Mouse (Mus musculus) liver (tissue): ENCODE data around the gene Tspan4.

Experiments
- DNase-seq: peaks from one replicate; pipeline ENCODE4 v3.0.0-alpha.2; 2020; ENCODE audit warnings: mixed read lengths

The Tspan4 gene

DNA sequence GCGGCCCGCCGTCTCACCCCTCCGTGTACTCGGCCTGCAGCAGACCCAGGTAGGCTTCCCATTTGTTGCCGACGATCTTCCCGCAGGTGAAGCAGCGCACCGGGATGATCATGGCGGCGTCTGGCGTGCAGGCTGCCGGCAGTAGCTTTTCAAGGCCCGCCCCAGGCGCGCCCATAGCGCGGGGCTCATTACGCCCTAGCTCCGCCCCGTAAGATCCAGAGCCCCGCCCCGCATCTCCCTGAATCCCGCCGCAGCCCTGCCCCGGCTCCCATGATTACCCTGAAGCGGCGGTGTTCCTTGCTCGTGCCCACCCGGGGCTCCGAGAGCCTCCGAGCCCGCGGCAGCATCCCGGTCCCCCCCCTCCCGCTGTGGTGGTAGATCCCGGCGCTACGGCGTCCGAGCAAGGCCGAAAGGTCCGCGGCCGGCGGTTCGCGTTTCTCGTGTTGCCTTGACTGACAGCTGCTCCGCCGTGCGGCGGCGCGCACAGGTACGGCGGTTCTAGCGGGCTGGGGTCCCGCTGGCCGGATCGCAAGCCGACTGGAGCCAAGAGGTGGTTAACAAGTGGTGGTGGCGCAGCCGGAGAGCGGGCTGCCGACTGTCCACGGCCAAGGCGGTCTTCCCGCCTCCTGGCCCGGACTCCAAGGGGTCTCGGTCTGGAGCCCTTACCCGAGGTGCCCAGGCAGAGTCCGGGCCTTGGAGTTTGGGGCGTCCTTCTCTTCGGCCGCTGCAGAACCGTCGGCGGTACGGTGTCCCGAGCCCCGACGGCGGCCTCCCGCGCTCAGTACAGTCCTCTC is at the start of gene Tspan4, which contains the start of gene Polr2l:
Gene Tspan4 (plus strand): TSS at position 230 of the 794 bp plus-strand sequence.
Gene Polr2l (minus strand): TSS at position 122 of the 794 bp plus-strand sequence.
- DNase-seq: peak; percentile 89

DNA sequence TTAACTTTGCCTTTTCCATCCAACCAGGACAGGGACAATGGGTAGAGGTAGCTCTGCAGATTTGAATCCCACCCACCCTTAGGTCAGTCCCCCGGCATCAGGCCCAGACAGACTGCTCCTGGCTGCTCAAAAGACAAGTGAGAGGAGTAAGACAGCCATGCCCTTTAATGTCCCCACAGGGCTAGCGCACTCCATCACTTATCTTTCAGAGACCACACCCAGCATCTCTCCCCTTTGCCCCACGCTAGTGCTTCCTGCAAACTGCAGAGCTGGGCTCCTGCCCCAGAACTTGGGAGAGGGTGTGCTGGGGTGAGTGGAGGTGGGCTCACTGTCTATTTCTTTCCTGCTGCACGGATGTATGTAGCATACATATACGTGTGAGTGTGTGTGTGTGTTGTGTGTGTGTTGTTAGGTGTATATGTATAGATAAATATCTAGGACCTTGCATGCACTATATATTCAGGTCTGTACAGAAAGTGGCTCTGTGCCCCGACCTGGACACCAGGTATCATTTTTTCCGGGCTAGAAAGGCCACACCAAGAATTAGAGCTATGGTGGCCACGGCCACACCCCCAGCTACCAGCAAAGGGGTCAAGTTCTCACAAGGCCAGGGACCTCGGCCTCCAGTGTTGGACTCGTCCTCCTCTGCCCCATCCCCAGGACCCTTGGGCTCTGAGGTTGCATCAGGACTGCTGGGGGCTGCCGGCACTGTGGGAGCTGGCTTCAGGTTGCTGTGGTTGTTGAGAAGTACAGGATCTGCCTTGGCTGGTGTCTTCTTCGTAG is 47.9 kb upstream of the Tspan4 start:
- no peak for DNase-seq

DNA sequence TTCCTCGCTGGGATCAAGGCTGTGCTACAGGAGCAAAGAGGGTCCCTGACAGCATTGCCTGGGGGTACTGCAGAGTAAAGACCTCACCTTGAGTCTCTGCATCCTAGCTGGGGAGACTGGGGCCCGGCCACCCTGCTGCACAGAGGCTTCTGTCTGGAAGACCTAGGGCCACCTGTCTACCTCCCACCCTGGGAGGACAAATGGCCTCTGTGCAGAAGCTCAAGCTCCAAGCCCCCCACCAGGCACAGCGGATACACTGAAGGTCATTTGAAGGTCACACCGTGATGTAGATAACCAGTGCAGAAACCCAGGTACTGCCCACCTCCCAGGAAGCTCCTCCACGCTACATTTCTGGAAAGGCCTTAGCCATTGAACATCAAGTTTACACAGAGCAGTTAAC is 46.3 kb upstream of the Tspan4 start:
- no peak for DNase-seq

DNA sequence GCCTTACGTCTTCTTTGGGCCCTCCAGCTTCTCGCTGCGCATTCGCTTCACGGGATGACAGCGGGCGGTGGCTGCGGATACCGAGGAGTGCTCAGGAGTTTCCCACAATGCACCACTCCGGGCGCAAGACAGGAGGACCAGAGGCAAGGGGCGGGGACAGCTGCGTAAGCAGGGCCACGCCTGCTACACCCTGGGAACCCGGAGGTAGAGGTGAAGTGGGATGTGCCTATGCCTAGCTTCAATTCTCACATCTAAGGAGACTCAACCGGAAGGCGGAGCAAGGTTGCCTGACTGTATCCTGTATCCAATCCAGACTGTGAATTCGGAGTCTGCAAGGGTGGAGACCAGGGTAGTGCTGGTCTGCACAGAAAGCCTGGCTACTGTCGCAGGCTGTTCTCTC is 45.7 kb upstream of the Tspan4 start, which contains the start of gene Cend1:
Gene Cend1 (minus strand): TSS at position 182 of the 400 bp plus-strand sequence.
- peak; percentile 63 for DNase-seq

DNA sequence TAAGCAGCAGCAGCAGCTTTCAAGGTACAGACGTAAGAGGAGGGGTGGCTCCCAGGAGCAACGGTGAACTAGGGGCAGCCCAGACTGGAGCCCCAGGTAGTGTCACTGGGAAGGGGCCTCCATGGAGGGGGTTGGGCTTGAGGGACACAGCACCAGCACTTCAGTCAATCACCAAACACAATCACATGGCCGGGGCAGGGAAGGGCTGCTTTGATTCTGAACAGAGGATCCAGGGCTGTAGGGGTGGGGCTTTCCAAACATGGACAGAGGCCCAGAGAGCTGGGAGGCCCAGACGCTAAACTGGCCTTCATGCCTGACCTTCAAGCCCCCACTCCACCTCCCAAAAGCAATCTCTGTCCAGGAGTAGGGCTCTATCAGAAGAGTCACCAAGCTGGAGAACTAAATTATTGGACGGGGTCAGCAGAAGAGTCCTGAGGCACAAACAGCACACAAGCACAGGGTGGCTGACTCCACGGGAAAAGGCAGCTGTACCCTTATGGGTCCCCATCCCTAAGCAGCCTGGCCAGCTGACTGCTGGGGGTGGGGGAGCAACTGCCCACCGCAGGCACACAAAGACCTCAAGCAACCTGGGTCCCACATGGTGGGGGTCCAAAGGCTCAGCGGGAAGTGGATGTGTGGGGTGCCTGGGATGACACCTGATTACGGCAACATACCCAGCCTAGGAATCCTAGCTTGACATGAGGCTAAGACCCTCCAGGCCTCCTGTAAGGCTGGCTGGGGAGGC is 45.0 kb upstream of the Tspan4 start:
- DNase-seq: no peak

DNA sequence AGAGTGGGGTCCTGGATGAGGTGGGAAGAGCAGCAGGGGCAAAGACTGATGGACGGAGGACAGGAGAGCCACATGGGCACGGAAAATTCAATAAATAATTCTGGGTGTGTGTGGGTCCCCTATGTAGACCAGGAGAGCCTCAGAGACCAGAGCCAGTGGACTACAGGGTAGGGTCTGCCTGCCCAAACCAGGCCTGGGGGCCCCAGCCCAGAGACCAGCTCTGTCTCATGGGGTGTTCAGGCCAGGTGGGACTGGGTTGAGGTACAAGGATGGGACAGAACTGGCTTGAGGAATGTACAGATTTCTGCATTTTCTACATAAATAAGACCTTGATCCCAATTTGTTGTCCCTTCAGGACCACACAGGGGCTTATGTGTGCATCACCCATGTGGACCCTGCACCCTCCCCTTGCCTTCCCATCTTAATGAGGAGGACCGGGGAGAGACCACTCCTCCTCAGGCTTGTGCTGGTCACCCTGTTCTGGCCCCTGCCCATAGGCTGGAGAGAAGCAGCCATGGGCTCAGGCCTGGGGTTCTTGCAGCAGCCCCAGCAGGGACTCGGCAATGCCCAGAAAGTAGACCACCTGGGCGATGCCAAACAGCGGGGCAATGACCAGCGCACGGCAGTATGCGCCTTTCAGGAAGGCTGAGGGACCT is 44.3 kb upstream of the Tspan4 start:
- DNase-seq: no peak

DNA sequence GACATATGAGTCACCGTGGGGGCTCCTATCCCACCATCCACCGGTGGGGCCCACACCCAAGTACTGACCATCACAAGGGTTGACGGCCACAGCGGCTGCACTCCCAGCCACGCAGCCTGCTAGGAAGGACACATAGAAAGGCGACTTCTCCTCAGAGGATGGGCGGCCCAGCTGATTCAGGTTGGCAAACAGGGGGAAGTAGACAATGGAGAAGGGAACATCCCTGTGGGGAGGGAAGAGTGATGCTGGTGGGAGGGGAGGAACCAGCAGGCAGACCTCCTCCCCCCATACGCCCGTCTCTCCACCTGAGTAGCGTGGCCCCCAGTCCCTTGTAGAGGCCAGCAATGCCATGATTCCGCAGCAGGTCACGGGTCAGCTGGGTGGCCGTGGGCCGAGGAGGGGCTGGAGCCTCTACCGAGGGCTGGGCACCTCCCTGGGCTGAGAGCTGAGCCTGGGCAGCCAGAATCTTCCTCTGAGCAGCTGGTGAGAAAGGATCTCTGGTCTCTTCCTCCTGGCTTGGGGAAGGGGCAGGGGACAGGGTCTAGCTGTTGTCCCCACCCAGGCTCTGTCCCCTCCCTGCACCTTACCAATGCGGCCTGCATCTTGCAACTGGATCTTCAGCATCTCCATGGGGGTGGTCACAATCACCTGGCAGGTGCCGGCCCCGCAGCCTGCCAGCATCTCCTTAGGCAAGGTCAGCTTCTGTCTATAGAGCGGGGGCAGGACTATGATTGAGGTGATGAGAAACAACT is 43.4 kb upstream of the Tspan4 start:
- DNase-seq: no peak

DNA sequence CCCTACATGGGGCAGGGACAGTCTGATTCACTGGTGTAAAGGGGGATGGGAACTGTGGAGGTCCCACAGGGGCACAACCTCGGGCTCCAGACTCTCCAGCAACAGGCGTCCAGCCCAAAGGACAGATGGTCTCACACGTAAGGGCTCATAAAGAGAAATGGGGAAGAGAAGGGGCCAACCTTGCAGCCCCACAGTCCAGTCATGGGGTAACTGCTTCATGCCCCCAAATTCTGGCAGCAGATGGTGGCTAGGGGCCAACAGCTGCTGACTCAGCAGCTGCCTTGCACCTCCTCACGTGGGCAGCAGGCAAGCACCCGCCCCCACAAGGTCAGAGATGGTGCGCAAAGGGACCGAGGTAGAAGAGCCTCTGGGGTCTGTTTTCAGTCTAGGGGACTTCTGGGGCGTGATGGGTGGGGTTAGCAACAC is 42.8 kb upstream of the Tspan4 start:
- DNase-seq: no peak

DNA sequence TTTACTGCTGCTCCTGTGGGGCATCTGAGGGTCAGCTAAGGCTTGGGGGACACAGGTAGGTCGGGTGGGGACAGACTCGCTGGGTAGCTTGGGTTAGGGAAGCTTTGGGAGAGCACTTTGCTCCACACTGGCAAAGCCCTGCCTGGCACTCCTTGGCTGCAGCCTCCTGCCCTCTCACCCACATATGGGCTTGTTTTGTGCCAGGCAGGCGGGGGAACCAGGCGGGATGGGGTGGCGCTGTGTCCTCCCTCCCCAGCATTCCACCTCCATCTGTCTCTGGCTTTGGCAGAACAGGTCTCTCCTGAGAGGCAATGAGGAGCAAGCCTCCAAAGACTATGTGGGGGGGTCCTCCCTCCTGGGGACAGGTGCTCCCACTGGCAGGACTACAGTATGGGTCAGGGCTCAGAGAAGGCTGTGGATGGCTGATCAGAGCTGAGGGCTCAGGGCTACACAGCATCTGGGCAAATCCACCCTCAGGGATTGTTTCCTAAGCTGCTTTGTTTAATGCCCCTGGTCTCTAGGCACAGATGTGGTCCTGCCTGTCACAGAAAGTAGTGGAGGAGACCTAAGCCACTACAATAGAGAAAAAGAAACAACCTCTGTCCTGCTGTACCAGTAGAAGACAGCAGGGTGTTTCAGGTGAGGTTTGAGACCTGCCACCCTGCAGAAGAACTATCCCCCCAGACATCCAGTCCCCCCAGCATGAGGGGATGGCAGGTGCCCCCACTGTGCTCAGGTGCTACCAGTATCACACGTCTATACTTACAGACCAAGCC is 42.1 kb upstream of the Tspan4 start:
- DNase-seq: no peak

DNA sequence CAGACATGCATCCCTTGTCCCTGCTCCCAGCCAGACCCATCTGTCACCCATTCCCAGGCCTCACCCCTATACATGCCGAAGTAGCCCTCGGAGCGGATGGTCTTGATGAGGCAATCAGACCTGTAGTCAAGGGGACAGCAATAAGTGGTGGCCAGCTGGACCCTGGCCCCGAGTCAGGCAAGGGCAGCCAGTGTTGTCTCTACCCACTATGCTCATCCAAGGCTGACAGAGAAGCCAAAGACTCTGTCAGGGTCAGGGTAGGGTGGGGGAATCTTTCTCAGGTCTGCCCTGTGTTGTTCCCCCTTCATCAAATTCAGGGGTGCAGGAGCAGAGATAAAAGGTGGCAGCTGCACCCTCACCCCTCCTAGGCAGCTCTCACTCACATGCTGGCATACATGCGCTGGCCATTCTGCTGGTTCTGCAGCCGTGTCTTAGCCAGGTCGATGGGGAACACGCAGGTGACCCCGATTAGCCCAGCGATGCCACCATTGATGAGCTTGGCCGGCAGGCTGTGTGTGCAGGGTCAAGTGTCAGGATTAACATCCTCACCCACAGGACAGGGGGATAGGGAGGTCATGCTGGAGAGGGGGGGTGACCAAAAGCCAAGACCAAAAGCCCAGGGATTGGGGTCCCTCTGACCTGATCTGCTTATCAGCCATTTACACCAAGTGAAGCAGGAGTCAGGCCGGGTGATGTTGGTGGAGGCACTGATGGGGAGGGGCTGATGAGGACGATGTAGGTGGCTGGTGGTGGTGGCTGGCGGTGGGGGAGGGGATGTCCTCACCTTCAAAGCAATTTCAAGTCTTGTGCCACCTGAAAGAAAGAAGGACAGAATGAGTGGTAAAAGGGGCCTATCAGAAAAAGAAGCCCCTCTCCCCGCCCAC is 41.3 kb upstream of the Tspan4 start:
- DNase-seq: no peak

DNA sequence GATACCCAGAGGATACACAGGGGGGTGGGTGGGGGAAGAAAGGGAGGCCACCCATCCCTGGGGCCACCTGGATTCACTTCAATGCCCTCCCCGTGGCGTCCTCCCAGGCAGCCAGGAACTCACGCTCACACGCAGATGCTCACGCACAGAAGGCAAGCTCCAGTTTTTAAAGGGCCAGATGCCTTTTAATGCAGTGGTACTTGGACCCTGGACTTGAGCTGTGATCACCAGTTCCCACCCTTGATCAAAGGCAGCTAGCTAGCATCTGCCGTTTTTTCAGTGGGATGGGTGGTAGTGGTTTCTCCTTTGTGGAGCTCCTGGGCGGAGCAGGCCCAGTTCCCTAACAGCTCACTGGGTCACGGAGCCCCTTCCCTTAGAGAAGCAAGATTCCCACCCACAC is 40.6 kb upstream of the Tspan4 start:
- no peak for DNase-seq

DNA sequence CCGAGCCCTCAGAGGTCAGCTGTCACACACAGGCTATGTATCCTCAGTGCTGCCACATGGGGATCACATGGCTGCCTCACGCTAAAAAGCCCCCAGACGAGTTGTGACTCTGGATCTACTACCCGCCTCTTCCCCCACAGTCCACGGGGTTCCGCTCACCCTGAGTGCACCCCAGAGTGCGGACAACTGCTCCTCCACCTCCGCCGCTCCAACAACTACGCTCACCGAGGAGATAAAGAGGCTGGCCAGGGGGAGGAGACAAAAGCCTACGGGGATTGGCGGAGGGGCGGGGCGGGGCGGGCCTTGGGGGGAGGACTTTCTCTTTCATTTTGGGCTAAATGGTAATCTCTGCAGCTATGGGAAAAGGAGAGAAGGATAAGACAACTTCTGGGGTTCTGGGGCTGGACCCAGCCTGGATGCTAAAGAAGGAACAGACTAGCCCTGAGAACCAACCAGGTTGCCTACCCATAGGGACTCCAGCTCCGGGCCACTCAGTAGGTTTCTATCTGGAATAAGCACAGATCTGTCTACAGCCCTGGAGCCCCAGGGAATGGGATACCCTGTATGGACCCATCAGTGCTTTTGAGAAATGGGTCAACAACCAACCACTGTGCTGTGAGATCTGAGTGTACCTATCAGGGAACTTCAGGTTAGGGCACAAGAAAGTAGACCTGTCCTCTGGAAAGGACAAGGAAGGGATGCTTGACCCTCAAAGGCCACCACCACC is 39.7 kb upstream of the Tspan4 start:
- peak; percentile 87 for DNase-seq

DNA sequence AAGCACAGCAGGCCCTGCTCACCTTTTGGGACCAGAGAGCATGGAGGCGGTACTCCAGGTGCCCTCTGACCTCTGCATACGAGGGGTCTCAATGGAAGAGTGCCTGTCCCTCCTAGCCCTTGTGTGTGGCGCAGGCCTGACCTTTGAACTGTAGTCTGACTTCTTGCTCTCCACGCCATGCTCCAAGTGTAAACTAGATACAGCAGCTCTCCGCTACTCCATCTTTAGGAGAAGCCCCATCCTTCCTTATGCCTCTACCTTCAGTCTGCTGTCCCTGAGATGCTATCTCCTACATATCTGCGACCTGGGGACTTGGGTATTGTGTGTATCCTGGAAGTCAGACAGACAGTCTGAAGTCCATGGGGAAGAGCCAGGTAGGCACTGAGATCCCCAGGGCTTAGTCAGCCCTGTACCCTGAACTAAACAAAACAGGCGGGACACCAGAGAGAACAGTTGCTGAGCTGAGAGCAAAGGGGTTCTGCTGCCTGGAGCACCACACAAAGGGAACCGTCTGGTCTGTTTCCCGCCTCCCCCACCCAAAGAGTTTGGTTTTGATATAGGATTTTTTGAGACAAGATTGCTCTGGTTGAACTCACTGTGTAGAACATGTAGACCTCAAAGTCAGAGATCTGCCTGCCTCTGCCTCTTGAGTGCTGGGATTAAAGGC is 39.1 kb upstream of the Tspan4 start:
- DNase-seq: no peak

DNA sequence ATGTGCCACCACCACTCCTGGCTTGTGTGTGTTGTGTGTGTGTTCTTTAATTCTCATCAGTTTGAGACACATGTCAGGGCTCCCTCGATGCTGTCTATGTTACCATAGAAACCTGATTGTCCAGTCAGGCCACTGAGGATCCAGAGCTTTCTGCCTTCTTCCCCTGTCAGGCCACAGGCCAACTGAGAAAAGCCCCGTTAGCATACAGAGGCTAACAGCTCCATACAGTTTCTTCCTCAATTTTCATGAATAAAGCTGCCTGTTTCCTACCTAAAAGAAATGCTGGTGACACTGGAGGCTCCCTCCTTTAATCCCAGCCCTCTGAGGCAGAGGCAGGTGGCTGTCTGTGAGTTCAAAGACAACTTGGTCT is 38.5 kb upstream of the Tspan4 start:
- no peak for DNase-seq

DNA sequence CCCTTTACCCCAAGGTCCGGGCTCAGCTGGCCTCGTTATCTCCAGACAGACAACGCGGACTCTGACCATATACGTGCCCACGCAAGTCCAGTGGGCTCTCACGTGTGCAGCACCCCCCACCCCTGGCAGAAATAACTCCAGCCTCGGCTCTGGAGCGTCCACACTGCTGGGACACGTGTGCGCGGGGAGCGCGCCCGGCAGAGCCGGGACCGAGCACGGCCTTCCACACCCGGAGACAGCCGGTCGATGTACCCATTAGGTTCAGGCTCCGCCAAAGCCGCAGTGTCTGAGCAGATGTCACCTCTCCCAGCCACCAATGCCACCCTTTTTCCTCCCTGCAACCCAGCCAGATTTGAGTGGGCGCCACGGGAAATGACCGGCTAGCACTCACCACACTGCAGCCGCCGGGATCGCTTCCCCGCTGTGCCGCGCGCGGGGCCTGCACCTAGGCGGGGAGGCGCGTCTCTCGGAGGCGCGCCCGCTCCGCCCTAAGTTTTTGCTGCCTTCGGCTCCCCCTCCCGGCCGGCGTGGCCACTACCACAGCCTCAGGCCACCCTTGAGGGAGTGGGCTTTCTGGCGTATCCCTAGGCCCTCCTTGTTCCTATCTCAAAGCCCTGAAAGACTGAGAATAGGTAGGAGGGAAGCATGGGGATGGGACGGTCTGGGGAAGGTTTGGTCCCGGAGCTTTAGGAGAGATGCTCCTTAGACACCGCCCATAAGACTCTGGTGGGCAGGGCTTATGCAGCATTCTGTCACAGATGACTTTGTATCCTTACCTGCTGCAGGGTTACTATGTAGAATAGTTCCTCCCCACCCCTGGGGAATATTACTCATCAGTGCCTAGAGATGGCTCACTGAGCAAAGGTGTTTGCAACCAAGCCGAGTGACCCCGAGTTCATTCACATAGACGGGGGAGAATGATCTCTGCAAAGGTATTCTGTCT is 37.6 kb upstream of the Tspan4 start, which contains the start of gene Slc25a22:
Gene Slc25a22 (minus strand): TSS at position 715 of the 943 bp plus-strand sequence.
- DNase-seq: peak; percentile 82

DNA sequence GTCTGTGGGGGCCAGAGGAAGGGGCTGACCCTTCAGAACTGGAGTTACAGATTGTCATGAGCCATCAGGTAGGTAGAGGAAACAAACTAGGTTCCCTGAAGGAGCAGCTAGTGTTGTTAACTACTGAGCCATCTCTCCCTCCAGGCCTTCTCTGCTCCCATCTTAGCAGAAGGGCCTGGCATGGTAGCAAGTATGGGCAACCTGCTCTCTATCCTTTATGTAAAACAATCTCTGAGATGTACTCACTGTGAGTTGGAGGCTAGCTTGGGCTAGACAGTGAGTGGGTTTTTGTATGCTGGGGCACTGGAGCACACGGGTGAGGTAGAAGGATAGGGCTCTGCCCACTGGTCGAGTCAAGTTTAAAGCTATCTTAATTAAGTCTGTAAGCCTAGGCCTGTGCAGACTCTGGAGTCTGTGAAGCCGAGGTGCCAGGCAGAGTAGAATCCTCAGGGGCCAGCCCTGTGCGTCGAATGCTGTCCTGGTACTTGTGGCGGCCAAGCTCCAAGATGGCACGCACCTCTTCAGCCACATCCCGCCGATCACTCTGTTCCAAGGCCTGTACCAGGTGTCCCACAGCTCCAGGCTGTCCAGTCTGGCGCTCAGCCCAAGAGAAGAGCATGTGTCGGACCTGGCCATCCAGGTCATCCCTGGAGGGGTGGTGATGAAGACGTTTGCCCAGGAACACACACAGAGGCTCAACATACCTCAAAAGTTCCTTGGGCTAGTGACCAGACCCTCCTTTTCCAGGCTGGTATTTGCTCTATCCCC is 36.7 kb upstream of the Tspan4 start:
- no peak for DNase-seq
